Mouse (Mus musculus): ENCODE data around the gene Eno3. TPM values are rescaled to one million over a fixed set of nuclear protein-coding genes. Genes with fewer than 3 reads are reported as not detected.

Eno3 gene
- polyA plus RNA-seq, 1 experiment from 2014 or later = 30.7 TPM

GRCm38 (mm10) chr11:70664741-70665140, 7.7 kb downstream of the Eno3 start:
- H3K4me3 ChIP-seq (ENCODE audit: low read depth, low read length) = no peak overlapping the region
- H3K27me3 ChIP-seq (ENCODE audit: control insufficient read depth, insufficient read depth, low read length) = no peaks in the 10 kb centered on the region
- no peak for ATAC-seq (replicated peaks; ENCODE audit: insufficient number of reproducible peaks, low FRiP score, low TSS enrichment, low read depth)

GRCm38 (mm10) chr11:70666687-70667086, 9.7 kb downstream of the Eno3 start:
- no peak for ATAC-seq (replicated peaks; ENCODE audit: insufficient number of reproducible peaks, low FRiP score, low TSS enrichment, low read depth)
- Histone ChIP-seq H3K4me3 (ENCODE audit: low read depth, low read length) (no peak overlapping the region), H3K9me3 (replicated peaks; ENCODE audit: control insufficient read depth, low read length) (no peaks in the 10 kb centered on the region), H3K27ac (replicated peaks; ENCODE audit: low read depth, low read length) (no peak overlapping the region), H3K36me3 (replicated peaks; ENCODE audit: control insufficient read depth, insufficient read depth, low read depth, low read length) (peaks cover 7% of the 10 kb centered on the region), H3K4me2 (ENCODE audit: low read depth, low read length) (no peak overlapping the region), H3K4me1 (ENCODE audit: control insufficient read depth, insufficient read depth, low read length) (no peaks in the 10 kb centered on the region), H3K27me3 (ENCODE audit: control insufficient read depth, insufficient read depth, low read length) (no peaks in the 10 kb centered on the region), H3K9ac (replicated peaks; ENCODE audit: low read length) (no peak overlapping the region)
- DNase-seq (ENCODE audit: low spot score) = no peak
- 94% methylated on average over 8 of the region's 8 CpGs for WGBS

More at GRCm38 (mm10) chr11:70664741-70665140, 7.7 kb downstream of the Eno3 start:
- Histone ChIP-seq H3K9me3 (replicated peaks; ENCODE audit: control insufficient read depth, low read length) (no peaks in the 10 kb centered on the region), H3K27ac (replicated peaks; ENCODE audit: low read depth, low read length) (no peak overlapping the region), H3K36me3 (replicated peaks; ENCODE audit: control insufficient read depth, insufficient read depth, low read depth, low read length) (peaks cover 7% of the 10 kb centered on the region), H3K4me2 (ENCODE audit: low read depth, low read length) (no peak overlapping the region), H3K4me1 (ENCODE audit: control insufficient read depth, insufficient read depth, low read length) (no peaks in the 10 kb centered on the region), H3K9ac (replicated peaks; ENCODE audit: low read length) (no peak overlapping the region)
- no peak for DNase-seq (ENCODE audit: low spot score)
- WGBS = 89% methylated on average over 9 of the region's 9 CpGs

- Histone ChIP-seq H3K4me1 (ENCODE audit: control insufficient read depth, insufficient read depth, low read length) (no peaks in the 10 kb centered on the region), H3K9ac (replicated peaks; ENCODE audit: low read length) (peak overlapping the region; percentile 59), H3K4me3 (ENCODE audit: low read depth, low read length) (peak overlapping the region; percentile 51), H3K27me3 (ENCODE audit: control insufficient read depth, insufficient read depth, low read length) (no peaks in the 10 kb centered on the region), H3K27ac (replicated peaks; ENCODE audit: low read depth, low read length) (peak overlapping the region; percentile 77), H3K4me2 (ENCODE audit: low read depth, low read length) (peak overlapping the region; percentile 71), H3K9me3 (replicated peaks; ENCODE audit: control insufficient read depth, low read length) (no peaks in the 10 kb centered on the region), H3K36me3 (replicated peaks; ENCODE audit: control insufficient read depth, insufficient read depth, low read depth, low read length) (peaks cover 4% of the 10 kb centered on the region)
- ATAC-seq (replicated peaks; ENCODE audit: insufficient number of reproducible peaks, low FRiP score, low TSS enrichment, low read depth) = no peak
- peak; percentile 62 for DNase-seq (ENCODE audit: low spot score)
- WGBS = 56% methylated on average over 14 of the region's 14 CpGs
Observed at GRCm38 (mm10) chr11:70667271-70668150, 10.5 kb downstream of the Eno3 start.

DNA sequence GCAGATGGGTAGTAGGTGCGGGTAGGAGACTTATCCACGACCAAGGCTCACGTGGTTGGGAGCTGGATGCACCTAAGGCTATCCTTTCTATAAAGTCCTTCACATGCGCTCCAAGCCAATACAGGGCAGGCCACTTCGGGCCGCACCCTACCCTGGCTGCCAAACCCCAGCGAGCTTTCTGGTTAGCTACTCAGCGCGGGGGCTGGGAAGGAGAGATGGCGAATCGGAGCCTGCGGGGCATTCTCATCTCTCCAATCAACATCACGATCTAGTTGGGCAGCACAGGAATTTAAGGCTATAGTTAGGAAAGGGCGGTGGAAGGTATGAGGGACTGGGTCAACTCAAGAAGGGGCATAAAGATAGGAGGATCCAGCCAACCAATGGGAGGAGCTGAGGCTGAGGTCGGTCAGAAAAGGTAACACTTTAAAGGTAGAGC, 11.4 kb downstream of the Eno3 start:
- ATAC-seq (replicated peaks; ENCODE audit: insufficient number of reproducible peaks, low FRiP score, low TSS enrichment, low read depth) = peak; percentile 54
- H3K36me3 ChIP-seq (replicated peaks; ENCODE audit: control insufficient read depth, insufficient read depth, low read depth, low read length) = peaks cover 4% of the 10 kb centered on the region

DNA sequence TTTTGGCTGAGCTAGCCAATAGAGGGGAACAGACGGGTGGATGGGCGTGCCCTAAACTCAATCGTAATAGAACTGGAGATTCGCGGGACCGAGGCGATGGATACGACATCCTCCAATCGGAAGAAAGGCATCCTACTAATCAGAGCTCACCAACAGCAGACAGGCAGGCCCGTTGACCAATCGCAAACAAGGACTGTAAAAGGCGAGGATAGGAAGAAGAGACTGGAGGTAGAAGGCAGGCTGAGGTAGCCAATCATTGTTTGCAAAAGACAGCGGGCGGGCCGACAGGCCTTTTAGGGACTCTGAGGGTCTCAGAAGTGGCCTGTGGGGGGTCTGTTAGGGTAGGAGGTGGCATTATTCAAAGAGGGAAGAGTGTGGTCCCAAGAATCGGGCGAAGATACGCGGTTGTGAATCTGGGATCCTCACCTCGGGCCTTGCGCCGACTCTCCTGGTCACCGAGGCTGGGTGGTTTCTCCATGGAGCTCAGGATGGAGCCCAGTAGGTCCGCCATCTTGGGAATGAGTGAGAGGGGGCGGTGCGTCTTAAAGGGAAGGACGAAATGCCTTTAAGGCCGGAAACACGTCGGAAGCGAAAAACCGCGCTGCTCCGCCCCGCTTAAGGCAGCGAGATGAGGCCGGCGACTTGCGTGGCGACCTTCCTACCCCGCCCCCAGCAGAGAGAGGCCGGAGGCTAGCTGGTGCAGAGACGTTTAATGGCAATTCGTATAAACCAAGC, 11.9 kb downstream of the Eno3 start, which contains the start of gene Spag7:
Spag7 (minus strand) TSS at position 646 of the 735 bp plus-strand sequence.
- peaks cover 4% of the 10 kb centered on the region for H3K36me3 ChIP-seq (replicated peaks; ENCODE audit: control insufficient read depth, insufficient read depth, low read depth, low read length)
- under 1% methylated on average over 44 of the region's 44 CpGs for WGBS
- H3K27ac ChIP-seq (replicated peaks; ENCODE audit: low read depth, low read length) = peak within 1 kb of the TSS; percentile 86
- peak within 1 kb of the TSS; percentile 71 for H3K4me2 ChIP-seq (ENCODE audit: low read depth, low read length)
- no peaks in the 10 kb centered on the region for H3K9me3 ChIP-seq (replicated peaks; ENCODE audit: control insufficient read depth, low read length)
- peak within 1 kb of the TSS; percentile 71 for H3K9ac ChIP-seq (replicated peaks; ENCODE audit: low read length)
- ATAC-seq (replicated peaks; ENCODE audit: insufficient number of reproducible peaks, low FRiP score, low TSS enrichment, low read depth) (peak; percentile 92), DNase-seq (ENCODE audit: low spot score) (peak; percentile 98)
- peak within 1 kb of the TSS; percentile 51 for H3K4me3 ChIP-seq (ENCODE audit: low read depth, low read length)
- H3K4me1 ChIP-seq (ENCODE audit: control insufficient read depth, insufficient read depth, low read length) = no peaks in the 10 kb centered on the region
- no peaks in the 10 kb centered on the region for H3K27me3 ChIP-seq (ENCODE audit: control insufficient read depth, insufficient read depth, low read length)

More for the DNA sequence above, 11.4 kb downstream of the Eno3 start:
- Histone ChIP-seq H3K27ac (replicated peaks; ENCODE audit: low read depth, low read length) (peak overlapping the region; percentile 77), H3K4me2 (ENCODE audit: low read depth, low read length) (peak overlapping the region; percentile 71), H3K9ac (replicated peaks; ENCODE audit: low read length) (peak overlapping the region; percentile 59), H3K9me3 (replicated peaks; ENCODE audit: control insufficient read depth, low read length) (no peaks in the 10 kb centered on the region), H3K4me3 (ENCODE audit: low read depth, low read length) (peak overlapping the region; percentile 51), H3K4me1 (ENCODE audit: control insufficient read depth, insufficient read depth, low read length) (no peaks in the 10 kb centered on the region), H3K27me3 (ENCODE audit: control insufficient read depth, insufficient read depth, low read length) (no peaks in the 10 kb centered on the region)
- DNase-seq (ENCODE audit: low spot score) = no peak
- 2% methylated on average over 15 of the region's 15 CpGs for WGBS

GRCm38 (mm10) chr11:70669582-70670345, 12.8 kb downstream of the Eno3 start:
- peak overlapping the region; percentile 68 for H3K4me2 ChIP-seq (ENCODE audit: low read depth, low read length)
- H3K36me3 ChIP-seq (replicated peaks; ENCODE audit: control insufficient read depth, insufficient read depth, low read depth, low read length) = no peaks in the 10 kb centered on the region; the same call in 1 of the 2 replicates
- no peaks in the 10 kb centered on the region for H3K9me3 ChIP-seq (replicated peaks; ENCODE audit: control insufficient read depth, low read length)
- peak; percentile 35 for ATAC-seq (replicated peaks; ENCODE audit: insufficient number of reproducible peaks, low FRiP score, low TSS enrichment, low read depth)
- DNase-seq (ENCODE audit: low spot score) = peak; percentile 87
- peak overlapping the region; percentile 86 for H3K27ac ChIP-seq (replicated peaks; ENCODE audit: low read depth, low read length)
- peak overlapping the region; percentile 49 for H3K4me3 ChIP-seq (ENCODE audit: low read depth, low read length)
- under 1% methylated on average over 31 of the region's 31 CpGs for WGBS
- H3K4me1 ChIP-seq (ENCODE audit: control insufficient read depth, insufficient read depth, low read length) = no peaks in the 10 kb centered on the region
- peak overlapping the region; percentile 71 for H3K9ac ChIP-seq (replicated peaks; ENCODE audit: low read length)
- no peaks in the 10 kb centered on the region for H3K27me3 ChIP-seq (ENCODE audit: control insufficient read depth, insufficient read depth, low read length)

DNA sequence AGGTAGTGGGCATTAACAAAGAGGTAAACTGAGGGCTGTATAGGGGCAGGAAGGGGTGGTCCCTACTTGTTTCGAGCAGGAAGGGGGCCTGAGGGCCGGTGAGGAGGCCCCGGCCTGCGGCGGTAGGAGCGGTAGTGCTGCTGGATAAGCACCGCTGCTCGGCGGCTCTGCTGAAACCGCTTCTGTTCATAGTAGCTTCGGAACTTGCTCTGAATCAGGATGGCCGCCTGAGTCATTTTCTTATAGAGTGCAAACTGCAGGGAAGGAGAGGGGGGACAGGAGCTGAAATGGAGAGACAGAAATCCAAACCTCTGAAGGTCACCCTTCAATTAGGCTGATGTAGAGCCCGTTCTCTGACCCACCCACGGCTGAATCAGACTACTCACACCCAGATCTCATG, 13.5 kb downstream of the Eno3 start:
- DNase-seq (ENCODE audit: low spot score) = no peak
- Histone ChIP-seq H3K27me3 (ENCODE audit: control insufficient read depth, insufficient read depth, low read length) (no peaks in the 10 kb centered on the region), H3K9ac (replicated peaks; ENCODE audit: low read length) (peak overlapping the region; percentile 71), H3K36me3 (replicated peaks; ENCODE audit: control insufficient read depth, insufficient read depth, low read depth, low read length) (no peaks in the 10 kb centered on the region; the same call in 1 of the 2 replicates), H3K9me3 (replicated peaks; ENCODE audit: control insufficient read depth, low read length) (no peaks in the 10 kb centered on the region), H3K4me2 (ENCODE audit: low read depth, low read length) (peak overlapping the region; percentile 68), H3K4me3 (ENCODE audit: low read depth, low read length) (peak overlapping the region; percentile 49), H3K27ac (replicated peaks; ENCODE audit: low read depth, low read length) (0 out of 2 replicates have a peak overlapping the region, but pooled peaks have one; percentile 5), H3K4me1 (ENCODE audit: control insufficient read depth, insufficient read depth, low read length) (no peaks in the 10 kb centered on the region)
- WGBS = 42% methylated on average over 14 of the region's 14 CpGs
- ATAC-seq (replicated peaks; ENCODE audit: insufficient number of reproducible peaks, low FRiP score, low TSS enrichment, low read depth) = no peak

All from embryonic facial prominence, embryonic 11.5 days (tissue).